Mouse (Mus musculus) thymus, adult 2 months (tissue): ENCODE data around the gene Sema4d.

Experiments
- CTCF ChIP-seq: fragments of 200-500 bp; IDR thresholded peaks from 2 replicates; pipeline ENCODE4 v1.5.1; 2012; ENCODE audit warnings: mild to moderate bottlenecking, control low read depth, low read length, moderate library complexity, borderline replicate concordance; ENCODE audit not compliant: control insufficient read depth, poor library complexity, insufficient read depth; ENCODE audit errors: extremely low read depth
- POLR2A ChIP-seq: fragments of 200-500 bp; IDR thresholded peaks from 2 replicates; pipeline ENCODE4 v1.6.1; 2012; ENCODE audit warnings: mild to moderate bottlenecking, low read length, control low read depth, moderate library complexity; ENCODE audit not compliant: control insufficient read depth, poor library complexity, insufficient read depth; ENCODE audit errors: extremely low read depth

DNA sequence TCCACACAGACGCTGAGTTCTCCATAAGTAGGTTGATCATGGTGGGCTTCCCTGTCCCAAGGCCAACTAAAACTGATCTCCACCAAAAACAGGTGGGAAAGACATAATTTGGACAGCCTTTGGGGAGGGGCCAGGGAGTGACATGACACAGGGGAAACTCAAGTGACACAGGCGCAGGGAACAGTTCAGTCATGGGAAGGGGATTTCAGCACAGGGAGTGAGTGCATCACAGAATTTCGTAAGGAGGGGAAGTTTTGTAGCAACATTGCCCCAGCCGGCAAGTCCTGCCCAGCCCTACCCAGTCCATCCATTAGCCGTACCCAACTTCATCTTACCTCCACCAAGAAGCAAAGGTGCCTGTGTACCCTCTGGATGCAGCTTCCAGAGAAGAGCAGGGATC, 52.8 kb downstream of the Sema4d start:
- no peak for TF ChIP-seq CTCF
- no peak for TF ChIP-seq POLR2A
